Mouse (Mus musculus) spleen, adult 2 months (tissue): ENCODE data around the gene Rdm1. TPM values are rescaled to one million over a fixed set of nuclear protein-coding genes. Genes with fewer than 3 reads are reported as not detected.
"Not testable (repeated sequence)": the region's sequence is repeated elsewhere in the genome, so short reads cannot be mapped to it uniquely, and the experiment has no call there.

Source experiments
- DNase-seq, 2 experiments: peaks; one replicate each; pipeline versions ENCODE4 v3.0.0 to v3.0.0-alpha.2; 2012 to 2021; ENCODE audit warnings: low spot score in 2 of 2, low read depth in 1 of 2
- H3K27ac ChIP-seq: fragments of 200-500 bp; 2 replicates; pipeline ENCODE4 v1.5.1; 2012; ENCODE audit warnings: low read length, inconsistent platforms; ENCODE audit not compliant: insufficient read depth
- H3K27me3 ChIP-seq: fragments of 200-500 bp; 2 replicates; pipeline ENCODE4 v1.6.1; 2012; ENCODE audit warnings: mild to moderate bottlenecking, moderate library complexity, low read length, inconsistent platforms; ENCODE audit not compliant: control insufficient read depth, insufficient read depth
- H3K36me3 ChIP-seq: fragments of 200-500 bp; 2 replicates; pipeline ENCODE4 v1.6.1; 2012; ENCODE audit warnings: mild to moderate bottlenecking, low read length, inconsistent platforms; ENCODE audit not compliant: control insufficient read depth, insufficient read depth
- H3K4me1 ChIP-seq: fragments of 200-500 bp; 2 replicates; pipeline ENCODE4 v1.6.1; 2011; ENCODE audit warnings: inconsistent platforms; ENCODE audit not compliant: control insufficient read depth, insufficient read depth, insufficient read length
- H3K4me3 ChIP-seq: fragments of 200-500 bp; 2 replicates; pipeline ENCODE4 v1.5.1; 2011; ENCODE audit warnings: mild to moderate bottlenecking, inconsistent platforms; ENCODE audit not compliant: insufficient read depth, insufficient read length; ENCODE audit errors: extremely low read depth
- CTCF ChIP-seq: fragments of 200-500 bp; IDR thresholded peaks from 2 replicates; pipeline ENCODE4 v1.5.1; 2011; ENCODE audit warnings: mild to moderate bottlenecking, inconsistent platforms; ENCODE audit not compliant: insufficient read depth, insufficient read length, insufficient replicate concordance; ENCODE audit errors: extremely low read depth
- POLR2A ChIP-seq: fragments of 200-500 bp; IDR thresholded peaks from 2 replicates; pipeline ENCODE4 v1.6.1; 2011; ENCODE audit warnings: low read depth, low read length, inconsistent platforms
- WGBS: fragments of 180-500 bp; shearing (Covaris S2); methylation state at CpG from one replicate; pipeline ENCODE4 v1.1.7; 2018; 5-methylcytosine and 5-hydroxymethylcytosine counted together
- polyA plus RNA-seq: library from polyadenylated mRNA; depleted of rRNA; stranded (reverse); fragments of >200 nt; gene quantifications from 2 replicates; pipeline ENCODE4 v1.2.3, GENCODE M21; 2012

The Rdm1 gene
- polyA plus RNA-seq, 1 experiment = 18.8 TPM

DNA sequence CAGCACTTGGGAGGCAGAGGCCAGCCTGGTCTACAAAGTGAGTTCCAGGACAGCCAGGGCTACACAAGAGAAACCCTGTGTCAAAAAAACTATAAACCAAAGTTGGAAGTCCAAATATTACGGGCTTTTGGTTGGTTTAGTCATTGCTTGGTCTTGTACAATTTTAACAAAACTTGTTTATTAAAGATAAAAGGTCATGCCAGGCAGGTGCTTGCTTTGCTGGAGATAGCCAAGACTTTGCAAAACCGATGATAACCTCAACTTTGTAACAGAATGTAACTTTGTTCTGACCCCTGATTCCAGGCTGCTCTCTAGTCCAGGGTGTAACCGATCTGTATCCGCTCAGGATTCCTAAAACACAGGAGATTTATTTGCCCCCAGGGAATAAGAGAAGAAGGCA lies 29.4 kb downstream of the Rdm1 start:
- no peaks in the 10 kb centered on the region for H3K36me3 ChIP-seq
- no peaks in the 10 kb centered on the region; the same call in 1 of the 2 replicates for H3K4me1 ChIP-seq
- no peak for DNase-seq
- WGBS = 92% methylated on average over 4 of the region's 4 CpGs
- TF ChIP-seq POLR2A (no peak), CTCF (no peak)
- no peak overlapping the region for H3K4me3 ChIP-seq
- no peaks in the 10 kb centered on the region for H3K27me3 ChIP-seq
- H3K27ac ChIP-seq = no peak overlapping the region

DNA sequence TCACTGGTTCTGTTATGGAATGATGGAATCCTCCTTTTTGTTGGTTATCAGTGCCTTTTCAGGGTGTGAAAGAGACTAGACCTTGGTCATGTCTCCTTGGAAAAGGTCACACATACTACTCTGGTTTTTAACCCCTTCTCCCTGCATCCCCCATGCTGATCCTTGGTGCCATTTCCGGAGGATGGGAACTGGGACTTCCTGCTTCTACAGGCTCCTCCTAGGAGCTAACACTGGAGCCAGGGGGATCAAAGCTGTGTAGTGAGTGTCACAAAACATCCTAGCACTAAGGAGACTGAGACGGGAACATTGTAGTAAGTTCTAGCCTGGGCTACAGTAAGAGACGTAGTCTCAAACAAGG lies 30.5 kb downstream of the Rdm1 start:
- H3K4me1 ChIP-seq = no peaks in the 10 kb centered on the region; the same call in 1 of the 2 replicates
- DNase-seq = no peak
- WGBS = 31% methylated on average over 3 of the region's 3 CpGs
- no peak for TF ChIP-seq POLR2A
- TF ChIP-seq CTCF = no peak
- H3K27me3 ChIP-seq = no peaks in the 10 kb centered on the region
- H3K27ac ChIP-seq = peak overlapping the region; percentile 96; the same call in 1 of the 2 replicates
- peak overlapping the region; percentile 23; the same call in 1 of the 2 replicates for H3K4me3 ChIP-seq
- no peaks in the 10 kb centered on the region for H3K36me3 ChIP-seq

DNA sequence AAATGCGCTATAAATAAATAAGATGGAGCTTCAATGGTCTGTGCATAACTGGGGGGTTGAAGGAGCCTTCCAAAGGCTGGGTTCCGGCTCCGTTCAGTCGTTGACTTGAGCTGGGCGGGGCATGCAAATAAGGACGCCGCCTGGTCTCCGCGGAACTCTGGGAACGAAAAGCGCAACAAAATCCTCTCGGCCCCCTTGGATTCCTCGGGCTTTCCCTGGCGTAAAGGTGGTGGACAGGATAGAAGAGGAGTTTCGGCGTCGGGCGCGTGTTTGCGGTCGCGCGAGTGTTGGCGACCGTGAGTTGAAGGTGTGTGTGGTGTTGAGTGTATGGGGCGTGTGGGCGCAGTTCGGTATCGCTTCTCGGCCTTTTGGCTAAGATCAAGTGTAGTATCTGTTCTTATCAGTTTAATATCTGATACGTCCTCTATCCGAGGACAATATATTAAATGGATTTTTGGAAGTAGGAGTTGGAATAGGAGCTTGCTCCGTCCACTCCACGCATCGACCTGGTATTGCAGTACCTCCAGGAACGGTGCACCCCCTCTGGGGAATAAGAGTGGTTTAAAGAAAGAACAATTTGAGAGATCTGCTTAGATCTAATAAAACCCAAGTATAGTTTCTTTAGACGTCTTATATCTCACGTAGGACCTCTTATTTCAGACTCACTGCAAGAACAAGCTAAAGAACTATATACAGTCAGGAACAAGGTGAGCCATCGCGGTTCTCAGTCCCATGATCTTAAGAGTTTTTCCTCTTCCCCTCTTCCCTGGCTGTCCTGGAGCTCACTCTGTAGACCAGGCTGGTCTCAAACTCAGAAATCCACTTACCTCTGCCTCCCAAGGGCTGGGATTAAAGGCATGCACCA lies 31.1 kb downstream of the Rdm1 start:
- under 1% methylated on average over 38 of the region's 40 CpGs for WGBS
- not testable (repeated sequence) for H3K36me3 ChIP-seq, H3K27me3 ChIP-seq, H3K4me1 ChIP-seq
- peak; percentile 68 to 83 for DNase-seq
- Histone ChIP-seq H3K4me3 (peak overlapping the region; percentile 56), H3K27ac (peak overlapping the region; percentile 96)
- peak; percentile 87 for TF ChIP-seq POLR2A

DNA sequence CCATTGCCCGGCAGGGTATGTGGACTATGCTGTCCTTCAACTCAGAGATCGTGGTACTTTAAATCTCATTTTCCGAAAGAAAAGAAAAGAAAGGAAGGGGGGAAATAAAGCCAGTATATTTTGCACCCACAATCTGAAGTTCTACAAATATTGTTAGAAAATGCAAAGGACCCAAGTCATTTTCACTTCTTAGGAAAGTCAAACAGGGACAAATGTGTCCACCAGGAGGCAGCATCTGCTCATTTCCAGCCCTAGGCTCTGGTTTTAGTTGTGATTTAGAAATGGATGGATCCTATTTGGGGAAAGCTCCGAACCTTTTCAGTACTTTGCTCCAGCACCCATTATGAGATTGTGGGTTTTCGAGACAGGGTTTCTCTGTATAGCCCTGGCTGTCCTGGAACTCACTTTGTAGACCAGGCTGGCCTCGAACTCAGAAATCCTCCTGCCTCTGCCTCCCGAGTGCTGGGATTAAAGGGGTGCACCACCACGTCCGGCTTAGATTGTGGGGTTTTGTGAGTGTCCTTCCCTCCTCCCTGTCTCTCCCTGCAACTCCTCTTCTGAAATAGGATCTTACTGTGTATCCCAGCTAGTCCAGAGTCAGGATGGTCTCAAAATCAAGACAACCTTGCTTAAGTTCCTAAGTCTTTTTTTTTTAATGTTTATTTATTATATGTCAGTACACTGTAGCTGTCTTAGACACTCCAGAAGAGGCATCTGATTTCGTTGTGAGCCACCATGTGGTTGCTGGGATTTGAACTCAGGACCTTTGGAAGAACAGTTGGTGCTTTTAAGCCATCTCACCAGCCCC lies 32.0 kb downstream of the Rdm1 start:
- TF ChIP-seq CTCF (peak; percentile 46; the same call in 1 of the 2 replicates), POLR2A (no peak)
- Histone ChIP-seq H3K27me3 (no peaks in the 10 kb centered on the region), H3K4me1 (no peaks in the 10 kb centered on the region; the same call in 1 of the 2 replicates), H3K4me3 (no peak overlapping the region), H3K36me3 (no peaks in the 10 kb centered on the region), H3K27ac (peak overlapping the region; percentile 76)
- peak; percentile 37 to 76 for DNase-seq
- WGBS = 23% methylated on average over 10 of the region's 10 CpGs

- H3K27me3 ChIP-seq = no peaks in the 10 kb centered on the region
- H3K36me3 ChIP-seq = no peaks in the 10 kb centered on the region
- no peak overlapping the region for H3K27ac ChIP-seq
- TF ChIP-seq POLR2A (no peak), CTCF (no peak)
- no peaks in the 10 kb centered on the region; the same call in 1 of the 2 replicates for H3K4me1 ChIP-seq
- 83% methylated on average over 7 of the region's 7 CpGs for WGBS
- H3K4me3 ChIP-seq = no peak overlapping the region
- DNase-seq = no peak
These were observed 34.2 kb downstream of the Rdm1 start for GRCm38 (mm10) chr11:101661191-101661590.

DNA sequence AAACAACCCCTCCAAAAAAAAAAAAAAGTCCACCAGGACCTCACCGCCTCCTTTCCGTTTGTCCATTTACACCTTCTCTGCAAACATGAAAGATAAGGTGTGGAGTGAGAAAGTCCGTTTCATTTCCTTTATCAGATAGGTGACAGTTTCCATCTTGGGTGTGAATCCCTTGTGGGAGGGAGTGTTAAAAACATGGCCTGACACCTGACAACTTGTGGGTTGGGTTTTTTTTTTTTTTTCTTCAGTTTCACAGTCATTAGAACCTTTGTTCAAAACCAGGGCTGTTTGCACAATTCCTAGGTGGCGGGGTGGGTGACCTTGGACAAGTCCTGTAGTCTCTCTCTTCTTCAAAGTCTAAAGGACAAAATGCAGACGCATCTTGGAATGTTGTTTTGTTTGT lies 34.8 kb downstream of the Rdm1 start:
- no peaks in the 10 kb centered on the region for H3K36me3 ChIP-seq
- 59% methylated on average over 5 of the region's 5 CpGs for WGBS
- DNase-seq = peak in 1 of 2 experiments; percentile 23
- H3K27me3 ChIP-seq = no peaks in the 10 kb centered on the region
- H3K27ac ChIP-seq = no peak overlapping the region
- no peak overlapping the region for H3K4me3 ChIP-seq
- TF ChIP-seq POLR2A = no peak
- no peak for TF ChIP-seq CTCF
- H3K4me1 ChIP-seq = no peaks in the 10 kb centered on the region; the same call in 1 of the 2 replicates
